ENCODE assay signal across 38 mouse cellular contexts in the genomic region with DNA sequence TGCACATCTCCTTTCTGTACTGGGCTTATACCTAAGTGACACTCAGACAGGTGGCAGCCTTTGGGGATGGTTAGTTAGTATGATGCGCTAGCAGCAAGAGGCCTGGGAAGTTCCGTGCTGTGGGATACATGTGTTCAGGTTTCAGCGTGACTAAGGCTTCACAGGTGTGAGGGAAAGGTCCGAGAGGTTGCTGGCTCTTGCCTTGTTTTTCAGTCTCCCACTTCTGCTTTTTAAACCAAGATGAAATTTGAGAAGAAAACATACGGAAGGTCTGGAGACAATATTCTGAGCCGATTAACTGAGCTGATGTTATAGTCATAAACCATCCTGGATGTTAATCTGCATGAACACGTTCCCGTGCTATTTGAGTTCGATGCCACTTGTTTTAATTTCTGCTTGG. TPM values are rescaled to one million over a fixed set of nuclear protein-coding genes. Genes with fewer than 3 reads are reported as not detected.
"Had no signal": no experiment of that assay in that cellular context is flagged by ENCODE, and none has a peak within 500 bp of the region (broad histone marks: within the 10 kb centered on the region; RNA-seq: fewer than 3 reads in every experiment).

No protein-coding gene starts in this region.

- H3K4me1 ChIP-seq: liver, embryonic 12.5 days; liver, embryonic 15.5 days; neural tube, embryonic 12.5 days had no signal

- H3K4me2 ChIP-seq: limb, embryonic 12.5 days; limb, embryonic 13.5 days; limb, embryonic 15.5 days; liver, embryonic 11.5 days; liver, embryonic 12.5 days; liver, embryonic 13.5 days; liver, embryonic 15.5 days; lung, embryonic 14.5 days; lung, embryonic 15.5 days; midbrain, embryonic 11.5 days; midbrain, embryonic 12.5 days; midbrain, embryonic 13.5 days; midbrain, embryonic 15.5 days; neural tube, embryonic 12.5 days; neural tube, embryonic 13.5 days had no signal

- H3K9me3 ChIP-seq: limb, embryonic 10.5 days; limb, embryonic 12.5 days; limb, embryonic 13.5 days; limb, embryonic 15.5 days; liver, embryonic 12.5 days; liver, embryonic 13.5 days; liver, embryonic 15.5 days; lung, embryonic 15.5 days; midbrain, embryonic 10.5 days; midbrain, embryonic 12.5 days; midbrain, embryonic 13.5 days; midbrain, embryonic 15.5 days; neural tube, embryonic 12.5 days; neural tube, embryonic 13.5 days had no signal

- H3K4me3 ChIP-seq: limb, embryonic 10.5 days; limb, embryonic 12.5 days; limb, embryonic 13.5 days; limb, embryonic 15.5 days; liver, embryonic 12.5 days; liver, embryonic 13.5 days; liver, embryonic 15.5 days; lung, embryonic 15.5 days; megakaryocyte, embryonic 14.5 days; midbrain, embryonic 10.5 days; midbrain, embryonic 12.5 days; midbrain, embryonic 13.5 days; midbrain, embryonic 15.5 days; myocyte; neural tube, embryonic 12.5 days; neural tube, embryonic 13.5 days had no signal

- DNase-seq: left cerebral cortex, postnatal 4 days; liver; liver, embryonic 13.5 days; liver, postnatal 0 days; lung, adult 18-20 months; lung, adult 2 months; lung, embryonic 14.5 days; lung, postnatal 10 days; lung, postnatal 14 days; lung, postnatal 36 days; lung, postnatal 4 days; midbrain, embryonic 14.5 days had no signal

- H3K36me3 ChIP-seq: limb, embryonic 10.5 days; limb, embryonic 12.5 days; limb, embryonic 13.5 days; limb, embryonic 15.5 days; liver, embryonic 12.5 days; liver, embryonic 13.5 days; liver, embryonic 15.5 days; lung, embryonic 15.5 days; midbrain, embryonic 10.5 days; midbrain, embryonic 12.5 days; midbrain, embryonic 13.5 days; midbrain, embryonic 15.5 days; neural tube, embryonic 12.5 days; neural tube, embryonic 13.5 days had no signal

- H3K27me3 ChIP-seq: midbrain, embryonic 15.5 days had no signal

- ATAC-seq: liver, embryonic 12.5 days; liver, postnatal 0 days; lung, postnatal 0 days; midbrain, embryonic 13.5 days; midbrain, embryonic 15.5 days; midbrain, embryonic 16.5 days had no signal

- H3K9ac ChIP-seq: limb, embryonic 12.5 days; limb, embryonic 13.5 days; limb, embryonic 15.5 days; liver, embryonic 12.5 days; liver, embryonic 13.5 days; liver, embryonic 14.5 days; liver, embryonic 15.5 days; liver, postnatal 0 days; lung, embryonic 14.5 days; lung, embryonic 15.5 days; midbrain, embryonic 12.5 days; midbrain, embryonic 13.5 days; midbrain, embryonic 15.5 days; neural tube, embryonic 12.5 days; neural tube, embryonic 13.5 days had no signal

- H3K27ac ChIP-seq: limb, embryonic 10.5 days; limb, embryonic 12.5 days; limb, embryonic 13.5 days; limb, embryonic 15.5 days; liver, embryonic 12.5 days; liver, embryonic 13.5 days; liver, embryonic 14.5 days; liver, embryonic 15.5 days; lung, embryonic 15.5 days; macrophage; midbrain, embryonic 10.5 days; midbrain, embryonic 12.5 days; midbrain, embryonic 13.5 days; midbrain, embryonic 15.5 days; neural tube, embryonic 12.5 days; neural tube, embryonic 13.5 days had no signal

RNA-seq across cellular contexts. Expression of gene Syt16, which starts 5.0 kb away (rescaled TPM):
- total RNA-seq: liver, adult 2 months; megakaryocyte progenitor cell, adult 5-6 weeks; megakaryocyte, adult 5-6 weeks; megakaryocyte-erythroid progenitor cell, adult 5-6 weeks; monocyte, adult 5-6 weeks had no signal
- polyA plus RNA-seq: liver, adult 2 months; liver, postnatal 0 days; lung, adult 2 months; macrophage; myocyte had no signal
